Mouse (Mus musculus) urinary bladder, adult 2 months (tissue): ENCODE measurements around the gene Nthl1. TPM values are rescaled to one million over a fixed set of nuclear protein-coding genes. Genes with fewer than 3 reads are reported as not detected.
"Not testable (repeated sequence)": the region's sequence is repeated elsewhere in the genome, so short reads cannot be mapped to it uniquely, and the experiment has no call there.

Experiments
- DNase-seq: peaks from one replicate; pipeline ENCODE4 v3.0.0; 2022; ENCODE audit warnings: low spot score
- polyA plus RNA-seq: library from polyadenylated mRNA; depleted of rRNA; stranded (reverse); fragments of >200 nt; gene quantifications from 2 replicates; pipeline ENCODE4 v1.2.3, GENCODE M21; 2012

The Nthl1 gene
- polyA plus RNA-seq, 1 experiment: 21.7 TPM

GRCm38 (mm10) chr17:24650070-24650616 lies 17.7 kb downstream of the Nthl1 start, which contains the start of gene Slc9a3r2:
Gene Slc9a3r2, minus strand, starts transcription at chr17:24650327.
- peak; percentile 57 for DNase-seq

GRCm38 (mm10) chr17:24650766-24651165 lies 18.3 kb downstream of the Nthl1 start:
- DNase-seq: no peak

- no peak for DNase-seq
These were observed 19.4 kb downstream of the Nthl1 start for GRCm38 (mm10) chr17:24651835-24652234.

- DNase-seq: no peak
These were observed 21.7 kb downstream of the Nthl1 start for GRCm38 (mm10) chr17:24653967-24654710.

- no peak for DNase-seq
These were observed 22.5 kb downstream of the Nthl1 start for GRCm38 (mm10) chr17:24654969-24655368.

- DNase-seq: no peak
These were observed 25.7 kb downstream of the Nthl1 start, which contains the start of gene Npw for GRCm38 (mm10) chr17:24658017-24658758. Gene Npw, minus strand, starts transcription at chr17:24658457.

- DNase-seq: not testable (repeated sequence)
These were observed 34.5 kb downstream of the Nthl1 start for GRCm38 (mm10) chr17:24667011-24667410.

- peak; percentile 30 for DNase-seq
These were observed 34.9 kb downstream of the Nthl1 start for GRCm38 (mm10) chr17:24667416-24667815.

- not testable (repeated sequence) for DNase-seq
These were observed 36.7 kb downstream of the Nthl1 start for GRCm38 (mm10) chr17:24669214-24669544.

- DNase-seq: peak; percentile 90
These were observed 37.2 kb downstream of the Nthl1 start, which contains the start of gene Zfp598 for GRCm38 (mm10) chr17:24669545-24670245. Gene Zfp598, plus strand, starts transcription at chr17:24669687.

GRCm38 (mm10) chr17:24670246-24670844 lies 37.9 kb downstream of the Nthl1 start:
- no peak for DNase-seq

- no peak for DNase-seq
These were observed 38.9 kb downstream of the Nthl1 start for GRCm38 (mm10) chr17:24671346-24671745.

GRCm38 (mm10) chr17:24672141-24672540 lies 39.7 kb downstream of the Nthl1 start:
- DNase-seq: no peak

GRCm38 (mm10) chr17:24674277-24674676 lies 41.8 kb downstream of the Nthl1 start:
- no peak for DNase-seq

GRCm38 (mm10) chr17:24676187-24676586 lies 43.7 kb downstream of the Nthl1 start:
- no peak for DNase-seq

GRCm38 (mm10) chr17:24676877-24677276 lies 44.4 kb downstream of the Nthl1 start:
- no peak for DNase-seq

- no peak for DNase-seq
These were observed 45.1 kb downstream of the Nthl1 start for GRCm38 (mm10) chr17:24677500-24678080.

- DNase-seq: no peak
These were observed 54.0 kb downstream of the Nthl1 start for GRCm38 (mm10) chr17:24686514-24686913.

- DNase-seq: no peak
These were observed 54.7 kb downstream of the Nthl1 start for GRCm38 (mm10) chr17:24687146-24687595.

GRCm38 (mm10) chr17:24687599-24687998 lies 55.1 kb downstream of the Nthl1 start:
- DNase-seq: no peak
